In the genomic region with DNA sequence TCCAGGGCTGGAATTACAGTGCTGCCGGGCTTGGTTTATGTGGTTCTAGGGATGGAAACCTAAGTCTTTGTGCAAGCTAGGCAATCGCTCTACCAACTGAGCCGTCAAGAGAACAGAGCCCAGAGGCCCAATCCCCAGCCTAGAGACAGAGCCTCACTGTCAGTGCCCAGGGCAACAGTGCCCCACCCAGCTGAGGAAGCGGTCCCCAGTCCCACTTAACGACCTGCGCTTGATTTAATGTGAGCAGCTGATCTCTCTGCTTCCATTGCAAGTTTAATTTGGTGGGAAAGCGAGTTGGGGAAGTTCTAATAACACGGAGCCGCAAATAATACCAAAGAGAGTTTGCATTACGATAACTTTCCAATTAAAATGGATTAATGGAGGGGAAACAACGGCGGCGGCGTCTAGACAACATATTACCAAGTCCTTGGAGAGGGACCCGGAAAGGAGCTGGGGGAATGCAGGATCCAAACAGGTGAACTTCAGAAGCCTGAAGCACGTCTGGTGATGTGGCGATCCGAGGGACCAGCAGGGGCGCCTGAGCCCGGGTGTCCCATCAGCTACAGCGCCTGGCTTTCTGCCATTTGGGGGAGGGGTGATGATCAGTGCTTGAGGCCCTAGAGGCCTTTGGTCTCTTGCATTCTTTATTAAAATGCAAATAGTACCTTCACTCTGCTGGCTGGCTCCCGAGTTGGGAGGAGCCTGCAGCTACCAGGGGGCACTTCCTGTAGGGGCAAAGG, we compare ENCODE assay signal across 8 mouse cellular contexts. TPM values are rescaled to one million over a fixed set of nuclear protein-coding genes. Genes with fewer than 3 reads are reported as not detected.
DNase-seq lines count a peak whose midpoint lies in the region; ATAC-seq lines count a peak whose summit lies in the region.

No protein-coding gene starts in this region.

- peaks cover 39% of the 10 kb centered on the region for H3K4me1 ChIP-seq in hindbrain, embryonic 14.5 days (replicated peaks; ENCODE audit: control insufficient read depth, insufficient read depth, low read length)

- H3K4me3 ChIP-seq in hindbrain, embryonic 14.5 days (replicated peaks; ENCODE audit: low read length) = no peak overlapping the region

- H3K27ac ChIP-seq in hindbrain, embryonic 14.5 days = no peak overlapping the region; the same call in 1 of the 2 replicates

- 11% methylated on average over 22 of the region's 22 CpGs for WGBS in hindbrain, embryonic 14.5 days

- intact Hi-C loops in left cerebral cortex, postnatal 4 days (cut with DNase I) = no loop called here
- intact Hi-C loops in left cerebral cortex, postnatal 25 days (cut with DNase I) = no loop called here

- no peak overlapping the region for H3K4me2 ChIP-seq in hindbrain, embryonic 14.5 days (replicated peaks)

- H3K36me3 ChIP-seq in hindbrain, embryonic 14.5 days (replicated peaks; ENCODE audit: control insufficient read depth, insufficient read depth) = no peaks in the 10 kb centered on the region

- H3K9ac ChIP-seq in hindbrain, embryonic 14.5 days = no peak overlapping the region

- H3K27me3 ChIP-seq in hindbrain, embryonic 14.5 days (ENCODE audit: control insufficient read depth, insufficient read depth, low read length) = no peaks in the 10 kb centered on the region

- H3K9me3 ChIP-seq in hindbrain, embryonic 14.5 days (ENCODE audit: control insufficient read depth, low read length) = no peaks in the 10 kb centered on the region

- peak; percentile 64 for DNase-seq in left cerebral cortex, postnatal 4 days
- DNase-seq in left cerebral cortex, postnatal 25 days (ENCODE audit: low spot score in 2 of 2) = no peak
- DNase-seq in embryo, embryonic 10.5 days (ENCODE audit: low spot score) = peak; percentile 60
- peak; percentile 65 for DNase-seq in hindbrain, embryonic 14.5 days (ENCODE audit: low spot score)
- DNase-seq in mesoderm, embryonic 11.5 days (ENCODE audit: low read depth, low spot score) = peak; percentile 51
- no peak for DNase-seq in thymus, postnatal 4 days
- DNase-seq in urinary bladder, postnatal 36 days (ENCODE audit: low spot score in 2 of 2) = no peak
- DNase-seq in layer of hippocampus, adult 11-12 months (ENCODE audit: low spot score) = no peak

- 0 out of 2 replicates have a peak, but pooled peaks have one; percentile 54 for ATAC-seq in hindbrain, embryonic 14.5 days (ENCODE audit: low FRiP score)

RNA-seq across cellular contexts. Expression of gene Rplp1, which starts 36.8 kb away (rescaled TPM):
- 1,000 to 10,000 TPM; 2,004 to 2,011 TPM for total RNA-seq in left cerebral cortex, postnatal 4 days (2021)
- total RNA-seq in left cerebral cortex, postnatal 25 days (2021) = 1,000 to 10,000 TPM; 1,342 to 1,349 TPM
- polyA plus RNA-seq in hindbrain, embryonic 14.5 days (2014; fragmentation: Nextera tagmentation; extraction: Ambion mirVana) = 1,005 and 1,169 TPM in 2 replicates

Comparison
In these comparisons a context has a peak if more than half of its experiments do, and no peak if none do; other contexts are left out.
1. DNase-seq: peak in left cerebral cortex, postnatal 4 days (single experiment), embryo, embryonic 10.5 days (single experiment), hindbrain, embryonic 14.5 days (single experiment) and mesoderm, embryonic 11.5 days (single experiment); none in left cerebral cortex, postnatal 25 days (0 of 2), thymus, postnatal 4 days (single experiment), urinary bladder, postnatal 36 days (0 of 2) and layer of hippocampus, adult 11-12 months (single experiment).